Mouse (Mus musculus): ENCODE measurements at regions not wholly inside any gene's neighbourhood (a gene's known extent, or its start where the extent isn't known, plus 50 kb on each side); places are given as distances from the start of the nearest gene placed in this dataset.

DNA sequence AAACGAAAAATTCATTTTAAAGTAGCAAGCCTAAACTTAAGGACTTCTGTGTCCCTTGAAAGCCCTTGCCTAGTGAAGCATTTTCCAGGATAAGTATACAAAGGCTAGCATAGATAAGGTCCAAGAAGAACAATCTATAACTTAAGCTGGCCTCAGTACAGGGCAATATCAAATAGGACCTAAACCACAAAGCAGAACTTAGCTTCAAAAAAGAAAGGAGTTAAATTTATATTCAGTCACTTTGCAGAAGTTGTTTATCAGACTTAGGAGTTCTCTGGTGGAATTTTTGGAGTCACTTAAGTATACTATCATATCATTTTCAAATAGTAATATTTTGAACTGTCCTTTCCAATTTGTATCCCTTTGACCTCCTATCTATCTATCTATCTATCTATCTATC lies 421.1 kb downstream of the Slco4c1 start:
- Histone ChIP-seq H3K36me3 (ENCODE audit: control insufficient read depth in 1 of 2, insufficient read depth in 2 of 2, low read length in 2 of 2) (no peaks in the 10 kb centered on the region; a peak in 1 of 4 replicates), H3K4me3 (ENCODE audit: control insufficient read depth in 1 of 2, insufficient read depth in 1 of 2, low read depth in 2 of 2, low read length in 2 of 2) (no peak overlapping the region), H3K9ac (ENCODE audit: control insufficient read depth, low read depth, low read length, poor library complexity, severe bottlenecking) (no peak overlapping the region), H3K27me3 (ENCODE audit: control insufficient read depth in 1 of 2, insufficient read depth in 2 of 2, low read length in 2 of 2) (no peaks in the 10 kb centered on the region), H3K27ac (ENCODE audit: control insufficient read depth, low read depth, low read length) (no peak overlapping the region), H3K9me3 (replicated peaks; ENCODE audit: insufficient read depth, low read length) (no peaks in the 10 kb centered on the region), H3K4me1 (ENCODE audit: control insufficient read depth in 1 of 2, insufficient read depth in 2 of 2, low read length in 2 of 2) (no peaks in the 10 kb centered on the region), H3K79me2 (ENCODE audit: control insufficient read depth, insufficient read depth, low read length, poor library complexity) (no peaks in the 10 kb centered on the region)
- TF ChIP-seq NELFE (IDR thresholded peaks at IDR 0.05; ENCODE audit: low read depth, low read length) (no peak), ETS1 (IDR thresholded peaks at IDR 0.05; ENCODE audit: low read depth, low read length) (0 out of 2 replicates have a peak, but pooled peaks have one; percentile 21), SMC3 (IDR thresholded peaks at IDR 0.05; ENCODE audit: low read depth, low read length) (no peak), RAD21 (IDR thresholded peaks at IDR 0.05; ENCODE audit: low read depth, low read length) (no peak), MYB (IDR thresholded peaks at IDR 0.05; ENCODE audit: low read depth, low read length) (no peak), ZKSCAN1 (IDR thresholded peaks at IDR 0.05; ENCODE audit: low read depth, low read length) (no peak), TAL1 (IDR thresholded peaks at IDR 0.05; ENCODE audit: low read length) (no peak), USF1 (IDR thresholded peaks at IDR 0.05; ENCODE audit: low read depth, low read length) (no peak), MAX (IDR thresholded peaks at IDR 0.05; ENCODE audit: low read length) (no peak), EP300 (IDR thresholded peaks at IDR 0.05; ENCODE audit: low read depth in 1 of 2, low read length in 2 of 2) (peak; percentile 66 to 82; a peak in 3 of 4 replicates), ZNF384 (IDR thresholded peaks at IDR 0.05; ENCODE audit: low read depth, low read length) (no peak), UBTF (IDR thresholded peaks at IDR 0.05; ENCODE audit: borderline replicate concordance, insufficient read depth, low read depth, low read length) (no peak), POLR2AphosphoS5 (IDR thresholded peaks at IDR 0.05; ENCODE audit: borderline replicate concordance, low read depth, low read length) (no peak), TCF12 (IDR thresholded peaks at IDR 0.05; ENCODE audit: low read depth, low read length) (0 out of 2 replicates have a peak, but pooled peaks have one; percentile 8), ZC3H11A (IDR thresholded peaks at IDR 0.05; ENCODE audit: low read depth, low read length) (no peak), JUND (IDR thresholded peaks at IDR 0.05; ENCODE audit: low read depth, low read length) (no peak), CHD2 (IDR thresholded peaks at IDR 0.05; ENCODE audit: low read length) (no peak), ZMIZ1 (IDR thresholded peaks at IDR 0.05; ENCODE audit: low read depth, low read length) (no peak), RCOR1 (IDR thresholded peaks at IDR 0.05; ENCODE audit: low read depth, low read length) (peak; percentile 54; the same call in 1 of the 2 replicates), GATA1 (IDR thresholded peaks at IDR 0.05; ENCODE audit: low read depth, low read length) (peak; percentile 50), POLR2AphosphoS2 (IDR thresholded peaks at IDR 0.05; ENCODE audit: low read length) (no peak), MYC (IDR thresholded peaks at IDR 0.05; ENCODE audit: low read depth, low read length) (no peak), GABPA (IDR thresholded peaks at IDR 0.05; ENCODE audit: low read depth, low read length) (no peak), MAFK (IDR thresholded peaks at IDR 0.05; ENCODE audit: borderline replicate concordance, low read depth, low read length) (no peak), E2F4 (IDR thresholded peaks at IDR 0.05; ENCODE audit: borderline replicate concordance, low read depth, low read length) (no peak), TBP (IDR thresholded peaks at IDR 0.05; ENCODE audit: low read depth, low read length) (no peak), KAT2A (conservative IDR thresholded peaks at IDR 0.05; ENCODE audit: low read depth, low read length) (no peak), CTCF (IDR thresholded peaks at IDR 0.05 in 2 of 3, conservative IDR thresholded peaks at IDR 0.05 in 1 of 3; ENCODE audit: control insufficient read depth in 1 of 3, insufficient read depth in 1 of 3, low read depth in 2 of 3, low read length in 3 of 3, poor library complexity in 1 of 3, severe bottlenecking in 1 of 3) (no peak), BHLHE40 (IDR thresholded peaks at IDR 0.05; ENCODE audit: borderline replicate concordance, low read depth, low read length) (no peak), MXI1 (IDR thresholded peaks at IDR 0.05; ENCODE audit: low read depth, low read length) (no peak)
- peak; percentile 62 for DNase-seq (ENCODE audit: low read depth, low spot score)

Data from MEL (cell line).